Mouse (Mus musculus): ENCODE results near the gene Arid3a.

Gene Arid3a

GRCm38 (mm10) chr10:79908167-79909091 is 18.4 kb upstream of the Arid3a start, which contains the start of gene Med16:
TSS of gene Med16 (minus strand) at chr10:79908923.
- peak; percentile 96 for DNase-seq (ENCODE audit: low read depth, low spot score)

- peak; percentile 64 for DNase-seq (ENCODE audit: low read depth, low spot score)
These were observed 17.5 kb upstream of the Arid3a start for GRCm38 (mm10) chr10:79909092-79909922.

- DNase-seq (ENCODE audit: low read depth, low spot score), result no peak
These were observed 16.3 kb upstream of the Arid3a start, which contains the start of gene Gm26602 for GRCm38 (mm10) chr10:79910556-79910955. TSS of gene Gm26602 (plus strand) at chr10:79910856.

DNA sequence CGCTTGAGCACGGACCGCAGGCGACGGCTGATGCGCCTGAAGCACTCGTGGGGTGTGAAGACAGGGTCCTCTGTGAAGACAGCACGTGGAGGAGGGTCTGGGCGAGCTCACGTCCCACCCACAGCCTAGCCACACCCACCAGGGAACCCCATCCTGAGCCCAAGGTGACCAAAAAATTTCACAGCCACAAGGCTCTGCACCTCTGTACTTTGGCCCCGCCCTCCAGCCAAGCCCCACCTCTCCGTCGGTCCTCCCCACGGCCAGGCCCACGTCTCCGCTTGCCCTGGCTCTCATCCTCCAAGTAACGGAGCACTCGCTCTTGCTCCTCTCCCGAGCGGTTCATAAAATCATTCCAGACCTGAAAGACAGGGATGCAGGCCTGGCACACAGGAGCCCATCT is 14.4 kb upstream of the Arid3a start:
- DNase-seq (ENCODE audit: low read depth, low spot score), result no peak

GRCm38 (mm10) chr10:79914131-79914947 is 12.5 kb upstream of the Arid3a start:
- DNase-seq (ENCODE audit: low read depth, low spot score), result no peak

GRCm38 (mm10) chr10:79914948-79915596 is 11.8 kb upstream of the Arid3a start:
- DNase-seq (ENCODE audit: low read depth, low spot score), result no peak

DNA sequence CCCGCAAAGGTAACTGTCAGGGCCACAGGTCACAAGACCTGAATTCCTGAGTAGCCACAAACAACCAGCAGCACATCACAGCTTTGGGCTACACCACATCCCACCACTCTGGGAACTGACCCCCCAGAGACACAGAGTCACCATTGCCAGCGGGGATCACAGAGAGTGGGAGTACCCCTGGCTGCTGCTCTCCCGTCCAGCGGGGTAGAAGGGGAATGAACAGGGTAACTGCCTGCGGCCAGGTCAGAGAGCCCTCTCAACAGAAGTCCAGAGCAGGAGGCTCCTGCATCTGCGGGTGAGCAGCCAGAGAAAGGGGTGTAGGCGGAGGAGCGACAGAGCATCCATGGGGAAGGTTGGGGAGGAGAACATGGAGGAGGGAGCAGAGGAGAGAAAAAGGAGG is 10.8 kb upstream of the Arid3a start:
- DNase-seq (ENCODE audit: low read depth, low spot score), result no peak

DNA sequence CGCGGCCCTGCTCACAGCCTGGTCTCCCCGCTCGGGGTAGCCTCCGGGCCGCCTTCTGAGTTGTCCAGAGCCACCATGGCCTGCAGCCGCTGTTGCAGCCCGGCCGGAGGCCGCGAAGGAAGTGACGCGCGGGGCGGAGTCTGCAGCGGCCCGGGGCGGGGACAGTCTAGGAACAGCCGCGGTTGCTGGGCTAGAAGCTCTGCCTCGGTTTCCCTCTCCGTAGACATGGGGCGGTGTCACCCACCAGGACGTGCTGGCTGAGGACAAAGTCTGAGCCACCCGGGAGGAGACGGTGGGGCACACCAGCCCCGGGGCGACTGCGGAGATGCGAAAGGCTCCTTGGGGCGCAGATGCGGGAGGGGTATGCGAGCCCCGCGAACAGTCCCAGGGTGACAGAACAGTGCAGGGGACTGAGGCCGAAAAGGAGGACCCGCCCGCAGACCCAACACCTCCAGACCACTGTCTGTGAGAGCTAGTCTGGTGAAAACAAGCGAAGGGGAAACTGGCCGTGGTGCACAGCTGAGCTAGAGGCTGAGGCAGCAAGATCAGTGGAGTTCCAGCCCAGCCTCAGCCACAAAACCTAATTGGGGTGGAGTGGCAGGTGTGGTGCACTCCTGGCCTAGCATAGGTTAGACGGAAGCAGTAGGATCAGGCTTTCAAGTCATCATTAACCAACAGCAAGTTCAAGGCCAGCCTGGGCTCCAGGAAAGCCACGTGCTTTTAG is 9.9 kb upstream of the Arid3a start, which contains the start of gene Kiss1r:
Gene Kiss1r, plus strand, starts transcription at position 164 of the 724 bp plus-strand sequence.
- DNase-seq (ENCODE audit: low read depth, low spot score), result no peak

GRCm38 (mm10) chr10:79917532-79918100 is 9.2 kb upstream of the Arid3a start:
- DNase-seq (ENCODE audit: low read depth, low spot score), result no peak

DNA sequence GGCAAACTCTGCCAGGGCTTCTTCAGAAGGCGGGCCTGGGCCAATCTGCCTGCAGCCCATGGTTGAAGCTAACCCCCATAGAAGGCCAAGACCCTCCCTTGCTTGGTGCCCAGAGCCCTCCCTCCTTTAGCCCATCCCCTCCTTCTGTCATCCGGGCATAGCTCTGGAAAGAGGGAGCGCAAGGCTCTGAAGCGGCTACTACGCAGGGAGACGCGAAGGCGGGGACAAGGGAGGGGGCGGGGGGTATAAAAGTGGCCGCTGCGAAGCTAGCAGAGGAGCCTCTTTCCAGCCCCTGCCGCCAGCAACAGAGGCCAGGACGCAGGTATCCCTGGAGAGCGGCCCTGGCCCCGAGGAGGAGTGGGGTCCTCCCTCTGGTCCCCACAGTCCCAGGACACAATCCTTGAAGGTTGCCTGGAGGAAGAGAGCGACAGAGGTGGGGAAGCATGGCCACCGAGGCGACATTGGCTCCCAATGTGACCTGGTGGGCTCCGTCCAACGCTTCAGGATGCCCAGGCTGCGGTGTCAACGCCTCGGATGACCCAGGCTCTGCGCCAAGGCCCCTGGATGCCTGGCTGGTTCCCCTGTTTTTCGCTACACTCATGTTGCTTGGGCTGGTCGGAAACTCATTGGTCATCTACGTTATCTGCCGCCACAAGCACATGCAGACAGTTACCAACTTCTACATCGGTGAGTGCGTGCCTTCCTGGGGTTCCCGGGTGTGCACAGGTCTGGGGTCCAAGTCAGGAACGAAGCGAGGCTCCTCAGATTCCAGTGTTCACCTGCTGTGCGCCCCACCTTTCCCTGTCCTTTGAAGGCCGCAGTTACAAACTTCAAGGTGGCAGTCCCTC is 8.4 kb upstream of the Arid3a start:
- DNase-seq (ENCODE audit: low read depth, low spot score), result no peak

DNA sequence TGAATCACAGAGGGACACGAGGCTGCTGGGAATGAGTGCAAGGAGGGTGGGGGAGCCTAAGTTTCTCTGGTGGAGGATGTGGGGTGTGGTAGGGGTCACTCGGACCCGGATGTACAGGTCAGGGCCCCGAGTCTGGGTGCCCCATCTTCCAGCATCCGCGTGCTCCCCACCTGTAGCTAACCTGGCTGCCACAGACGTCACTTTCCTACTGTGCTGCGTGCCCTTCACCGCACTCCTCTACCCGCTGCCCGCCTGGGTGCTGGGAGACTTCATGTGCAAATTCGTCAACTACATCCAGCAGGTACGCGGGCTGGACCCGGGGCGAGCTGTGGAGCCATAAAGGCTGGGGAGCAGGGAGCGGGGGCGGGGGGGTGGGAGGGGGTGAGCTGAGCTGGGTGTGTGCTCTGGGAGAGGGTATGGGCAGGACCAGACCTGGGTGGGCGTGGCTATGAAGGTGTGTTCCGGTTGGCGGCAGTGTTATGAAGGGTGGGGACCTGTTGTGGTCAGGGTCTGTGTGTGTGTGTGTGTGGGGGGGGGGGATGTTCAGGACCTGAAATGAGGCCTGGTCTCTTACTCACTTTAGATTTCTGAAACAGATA is 7.5 kb upstream of the Arid3a start:
- no peak for DNase-seq (ENCODE audit: low read depth, low spot score)

DNA sequence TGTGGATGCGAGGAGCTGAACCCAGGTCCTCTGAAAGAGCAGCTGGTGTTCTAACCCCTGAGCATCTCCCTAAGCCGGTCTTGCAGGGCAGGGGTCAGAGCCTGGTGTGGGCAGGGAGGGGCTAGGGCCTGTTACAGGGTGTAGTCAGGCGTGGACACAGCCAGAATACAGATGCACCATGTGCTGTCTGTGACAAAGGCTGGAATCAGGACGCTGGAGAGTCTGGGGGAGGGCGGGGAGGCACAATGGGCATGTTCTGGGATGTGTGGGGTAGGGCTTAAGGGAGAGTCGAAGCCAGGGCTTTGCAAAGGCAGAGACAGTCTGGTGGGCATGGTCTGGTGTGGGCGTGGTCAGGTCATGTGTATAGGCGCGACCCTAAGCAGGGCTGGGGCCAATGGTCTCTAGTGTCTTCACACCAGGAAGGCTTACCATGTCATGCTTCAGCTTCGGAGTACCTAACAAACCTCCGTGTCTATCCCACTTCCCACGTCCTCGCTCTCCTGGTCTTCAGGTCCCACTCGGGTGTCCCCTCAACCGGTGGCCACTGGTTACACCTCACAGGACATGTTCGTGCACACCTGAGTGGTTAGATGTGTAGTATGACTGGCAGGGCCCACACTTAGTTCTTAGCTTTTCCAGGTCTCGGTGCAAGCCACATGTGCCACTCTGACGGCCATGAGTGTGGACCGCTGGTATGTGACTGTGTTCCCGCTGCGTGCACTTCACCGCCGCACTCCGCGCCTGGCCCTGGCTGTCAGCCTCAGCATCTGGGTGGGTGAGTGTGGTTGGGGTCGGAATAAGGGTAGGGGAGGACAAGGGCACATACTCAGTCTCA is 6.6 kb upstream of the Arid3a start:
- DNase-seq (ENCODE audit: low read depth, low spot score), result no peak

DNA sequence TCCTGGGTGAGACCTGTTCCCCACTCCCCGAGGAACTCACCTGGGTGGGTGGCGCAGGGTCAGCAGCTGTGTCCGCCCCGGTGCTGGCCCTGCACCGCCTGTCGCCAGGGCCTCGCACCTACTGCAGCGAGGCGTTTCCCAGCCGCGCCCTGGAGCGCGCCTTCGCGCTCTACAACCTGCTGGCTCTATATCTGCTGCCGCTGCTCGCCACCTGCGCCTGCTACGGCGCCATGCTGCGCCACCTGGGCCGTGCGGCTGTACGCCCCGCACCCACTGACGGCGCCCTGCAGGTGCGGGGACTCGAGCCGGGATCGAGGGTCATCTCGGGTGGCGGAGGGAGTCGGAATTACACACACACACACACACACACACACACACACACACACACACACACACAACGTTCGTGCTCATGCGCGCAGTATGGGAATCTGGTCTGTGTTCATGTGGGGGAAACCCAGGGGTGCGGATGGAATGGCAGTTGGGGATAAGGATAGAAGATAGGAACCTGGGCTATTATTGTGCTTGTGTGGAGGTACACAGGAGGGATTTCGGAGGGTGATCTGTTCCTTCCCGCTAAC is 5.8 kb upstream of the Arid3a start, which contains the start of gene R3hdm4:
Gene R3hdm4, minus strand, starts transcription at position 251 of the 578 bp plus-strand sequence.
- no peak for DNase-seq (ENCODE audit: low read depth, low spot score)

- DNase-seq (ENCODE audit: low read depth, low spot score), result no peak
These were observed 5.3 kb upstream of the Arid3a start for GRCm38 (mm10) chr10:79921572-79921971.

GRCm38 (mm10) chr10:79924998-79925784 is 1.7 kb upstream of the Arid3a start:
- no peak for DNase-seq (ENCODE audit: low read depth, low spot score)

GRCm38 (mm10) chr10:79925785-79926490 is 905 bp upstream of the Arid3a start:
- no peak for DNase-seq (ENCODE audit: low read depth, low spot score)

Data from telencephalon, adult 2 months (tissue).